Mouse (Mus musculus) ES-Bruce4 (cell line): ENCODE results near the gene Eif4ebp2.

ENCODE experiments used
- CTCF ChIP-seq: IDR thresholded peaks from one replicate; pipeline ENCODE4 v1.8.1; 2011; ENCODE audit warnings: low read depth, low read length
- EP300 ChIP-seq: IDR thresholded peaks from 2 replicates; pipeline ENCODE4 v1.6.1; 2011; ENCODE audit warnings: low read depth, low read length; ENCODE audit not compliant: insufficient read depth
- POLR2A ChIP-seq: IDR thresholded peaks from one replicate; pipeline ENCODE4 v1.8.1; 2011; ENCODE audit warnings: low read length; ENCODE audit not compliant: insufficient read depth

- TF ChIP-seq EP300 = no peak
- TF ChIP-seq CTCF = no peak
- TF ChIP-seq POLR2A = no peak
These were observed 24.5 kb downstream of the Eif4ebp2 start for GRCm38 (mm10) chr10:61427951-61428350.
